23 mouse cellular contexts compared by ENCODE assay signal in genomic region chr3:19424384-19424783, GRCm38 (mm10).
DNase-seq lines count a peak whose midpoint lies in the region; ATAC-seq and TF ChIP-seq lines count a peak whose summit lies in the region.
"Had no signal": no experiment of that assay in that cellular context is flagged by ENCODE, and none has a peak within 500 bp of the region (broad histone marks: within the 10 kb centered on the region; RNA-seq: fewer than 3 reads in every experiment).

No protein-coding gene starts in this region.

- no peak overlapping the region for H3K9ac ChIP-seq in lung, embryonic 14.5 days
- H3K9ac ChIP-seq in lung, embryonic 16.5 days (ENCODE audit: low read length): no peak overlapping the region
- no peak overlapping the region for H3K9ac ChIP-seq in lung, postnatal 0 days (replicated peaks; ENCODE audit: low read depth)

- H3K36me3 ChIP-seq in lung, embryonic 14.5 days (ENCODE audit: insufficient read depth): no peaks in the 10 kb centered on the region
- H3K36me3 ChIP-seq in lung, embryonic 16.5 days (ENCODE audit: control insufficient read depth, insufficient read depth, low read length): no peaks in the 10 kb centered on the region
- no peaks in the 10 kb centered on the region for H3K36me3 ChIP-seq in lung, postnatal 0 days (ENCODE audit: insufficient read depth, low read length)
- H3K36me3 ChIP-seq: G1E had no signal

- in situ Hi-C loops in Patski (cut with MboI; ENCODE audit: low pct_unique_long_range_greater_than_20kb): loop anchor here (10.0 kb wide), 2 partner anchors 110 to 530 kb away; partner anchors contain the start of gene Cp

- CTCF ChIA-PET in Patski (lab: Charles Lee): interaction anchor here (0.9 to 1.9 kb wide), 4 partner anchors 8 to 179 kb away, joined by 3 to 9 read pairs (median 4); no protein-coding TSS in a partner anchor

- no peak for TF ChIP-seq EP300 in lung, postnatal 0 days (IDR thresholded peaks at IDR 0.05)

- no peaks in the 10 kb centered on the region for H3K9me3 ChIP-seq in lung, embryonic 14.5 days (ENCODE audit: low read depth, low read length)
- H3K9me3 ChIP-seq in lung, embryonic 16.5 days (ENCODE audit: control insufficient read depth, low read length): no peaks in the 10 kb centered on the region
- no peaks in the 10 kb centered on the region for H3K9me3 ChIP-seq in lung, postnatal 0 days (ENCODE audit: low read length)
- H3K9me3 ChIP-seq: G1E had no signal

- 0 out of 2 replicates have a peak, but pooled peaks cover 4% of the 10 kb centered on the region for H3K4me1 ChIP-seq in lung, embryonic 14.5 days (ENCODE audit: insufficient read depth)
- H3K4me1 ChIP-seq in lung, embryonic 16.5 days (replicated peaks; ENCODE audit: control insufficient read depth, insufficient read depth, low read length): peaks cover 8% of the 10 kb centered on the region; the same call in 1 of the 2 replicates
- no peaks in the 10 kb centered on the region for H3K4me1 ChIP-seq in lung, postnatal 0 days (ENCODE audit: insufficient read depth, low read depth, low read length)

- no peak overlapping the region for H3K4me3 ChIP-seq in lung, embryonic 14.5 days (ENCODE audit: low read depth, low read length)
- no peak overlapping the region for H3K4me3 ChIP-seq in lung, embryonic 16.5 days (ENCODE audit: low read length)
- H3K4me3 ChIP-seq in lung, postnatal 0 days (ENCODE audit: low read depth, low read length): no peak overlapping the region

- DNase-seq in lung, embryonic 14.5 days: no peak
- no peak for DNase-seq in lung, postnatal 10 days
- DNase-seq in lung, postnatal 36 days: no peak
- DNase-seq in lung, postnatal 0 days (ENCODE audit: low spot score): peak; percentile 21
- no peak for DNase-seq in lung, postnatal 25 days (ENCODE audit: low spot score)
- DNase-seq in Patski (ENCODE audit: low read depth, low spot score) (no peak), adipocyte (ENCODE audit: low spot score) (no peak)
- DNase-seq: adrenal gland, adult 2 months; adrenal gland, adult 8-10 months; adrenal gland, postnatal 10 days; adrenal gland, postnatal 14 days; adrenal gland, postnatal 25 days; adrenal gland, postnatal 36 days; B cell, adult 2 months; cerebellum, adult 11 months; cerebellum, adult 11-12 months; cerebellum, adult 18-20 months; cerebellum, adult 2 months had no signal

- POLR2A ChIA-PET in Patski (lab: Charles Lee): no interaction called here

- H3K27me3 ChIP-seq in lung, embryonic 14.5 days (ENCODE audit: insufficient read depth, low read length): no peaks in the 10 kb centered on the region
- H3K27me3 ChIP-seq in lung, embryonic 16.5 days (ENCODE audit: control insufficient read depth, insufficient read depth, low read depth, low read length): no peaks in the 10 kb centered on the region
- H3K27me3 ChIP-seq in lung, postnatal 0 days (replicated peaks; ENCODE audit: insufficient read depth, low read length): no peaks in the 10 kb centered on the region
- no peaks in the 10 kb centered on the region for H3K27me3 ChIP-seq in Patski
- H3K27me3 ChIP-seq: CH12.LX had no signal

- peak; percentile 57; the same call in 1 of the 2 replicates for ATAC-seq in lung, embryonic 14.5 days (ENCODE audit: insufficient read depth)
- ATAC-seq in lung, embryonic 16.5 days (ENCODE audit: low read depth): peak; percentile 51
- no peak for ATAC-seq in lung, postnatal 0 days
- ATAC-seq in Patski: peak; percentile 18
- ATAC-seq: activated CD4-positive, CD25-positive, alpha-beta regulatory T cell, adult 4 months; CD4-positive, CD25-positive, alpha-beta regulatory T cell, adult 4 months had no signal

- H3K27ac ChIP-seq in lung, embryonic 14.5 days (ENCODE audit: low read depth): no peak overlapping the region
- no peak overlapping the region for H3K27ac ChIP-seq in lung, embryonic 16.5 days (ENCODE audit: low read length)
- no peak overlapping the region for H3K27ac ChIP-seq in lung, postnatal 0 days (ENCODE audit: low read length)

- no peak for TF ChIP-seq CTCF in lung, embryonic 14.5 days (IDR thresholded peaks at IDR 0.05; ENCODE audit: low read depth)
- no peak for TF ChIP-seq CTCF in lung, postnatal 0 days (IDR thresholded peaks at IDR 0.05)
- TF ChIP-seq CTCF in Patski (IDR thresholded peaks at IDR 0.05): no peak

- H3K4me2 ChIP-seq in lung, embryonic 14.5 days: no peak overlapping the region
- no peak overlapping the region for H3K4me2 ChIP-seq in lung, embryonic 16.5 days (ENCODE audit: low read depth, low read length)
- no peak overlapping the region for H3K4me2 ChIP-seq in lung, postnatal 0 days (replicated peaks; ENCODE audit: low read depth, low read length)
